Mouse (Mus musculus): ENCODE data around the gene Rhox10. TPM values are rescaled to one million over a fixed set of nuclear protein-coding genes. Genes with fewer than 3 reads are reported as not detected.
A peak's percentile ranks its signal among the peaks of the same experiment; 100 is the strongest.
"Not testable (repeated sequence)": the region's sequence is repeated elsewhere in the genome, so short reads cannot be mapped to it uniquely, and the experiment has no call there.

Rhox10 gene
- total RNA-seq (2021) = not detected

DNA sequence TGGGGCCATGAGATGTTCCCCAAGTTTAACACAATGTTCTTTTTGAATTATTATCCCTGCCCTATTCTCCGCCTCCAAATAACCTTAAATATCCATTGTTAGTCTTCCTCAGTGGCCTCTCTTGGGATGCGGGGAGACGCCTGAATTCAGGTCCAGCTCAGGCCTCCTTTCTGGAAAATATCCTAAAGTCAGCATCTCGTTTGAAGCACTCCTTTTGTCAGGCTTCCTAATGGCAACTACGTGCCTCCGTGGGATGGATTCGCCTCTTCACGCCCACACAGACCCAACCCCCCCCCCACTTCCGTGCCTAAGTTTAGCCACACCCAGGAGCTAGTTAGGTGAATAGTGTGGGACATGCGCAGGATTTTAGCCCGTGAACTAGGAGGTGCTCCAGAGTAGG lies at the start of gene Rhox10:
Rhox10 (plus strand) TSS at position 301 of the 400 bp plus-strand sequence.
- intact Hi-C loops (cut with DNase I) = no loop called here
- no peak for DNase-seq

DNA sequence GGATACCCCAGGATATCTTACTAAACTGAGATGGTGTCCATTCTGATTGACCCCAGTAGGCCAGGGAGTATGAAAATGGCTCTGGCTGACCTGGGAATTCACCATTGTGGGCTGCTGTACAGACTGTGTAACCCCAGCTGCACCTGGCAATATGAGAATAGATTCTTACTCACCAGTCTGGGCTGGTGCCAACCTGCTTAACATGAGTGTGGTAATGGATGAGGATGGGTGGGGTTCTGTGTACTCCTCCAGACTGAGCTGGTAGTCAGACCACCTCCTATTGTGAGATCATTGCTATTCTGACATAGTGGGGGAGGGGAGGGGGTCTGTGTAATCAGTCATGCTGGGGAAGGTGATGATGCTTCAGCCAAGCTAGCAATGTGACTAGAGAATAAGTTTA lies 47.7 kb upstream of the Rhox10 start, which contains the start of gene Btg1-ps1:
Btg1-ps1 (minus strand) TSS at position 219 of the 400 bp plus-strand sequence.
- not testable (repeated sequence) for DNase-seq

DNA sequence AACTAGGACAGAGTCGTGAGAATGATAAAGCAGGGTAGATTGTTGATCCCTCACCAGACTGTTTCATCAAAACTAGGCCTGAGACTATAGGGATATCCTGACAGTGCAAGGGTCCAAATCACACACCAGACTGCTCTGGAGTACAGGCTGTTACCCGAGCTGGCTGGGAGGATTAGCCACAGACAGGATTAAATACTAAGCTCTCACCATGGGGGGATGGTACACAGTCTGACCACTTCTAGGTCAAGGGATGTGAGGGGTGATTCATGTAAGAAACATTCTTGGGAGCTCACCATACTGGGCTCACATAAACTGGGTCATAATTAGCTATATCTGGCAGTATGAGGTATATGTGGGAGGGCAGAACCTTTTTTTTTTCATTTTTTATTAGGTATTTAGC lies 32.4 kb upstream of the Rhox10 start:
- intact Hi-C loops (cut with DNase I) = no loop called here
- no peak for DNase-seq

More for the DNA sequence above, 47.7 kb upstream of the Rhox10 start, which contains the start of gene Btg1-ps1:
- intact Hi-C loops (cut with DNase I) = not testable (repeated sequence)

DNA sequence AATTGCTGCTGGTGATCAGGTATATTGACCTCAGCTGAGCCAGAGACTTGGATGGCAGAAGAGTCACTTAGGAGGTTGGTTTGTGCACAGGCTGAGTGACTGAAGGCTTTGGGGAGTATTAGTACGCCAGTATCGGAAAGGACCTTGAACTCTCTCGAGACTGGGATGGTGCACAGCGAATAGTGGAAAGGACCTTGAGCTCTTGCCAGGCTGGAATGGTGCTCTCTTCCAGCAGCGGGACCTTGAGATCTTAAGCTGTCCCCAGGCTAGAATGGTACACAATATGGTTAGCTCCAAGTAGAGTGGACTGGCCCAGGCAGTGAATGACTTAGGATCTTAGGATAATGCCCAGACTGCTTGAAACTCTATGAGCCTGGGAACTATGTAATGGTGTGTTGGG lies 26.6 kb upstream of the Rhox10 start:
- no peak for DNase-seq
- intact Hi-C loops (cut with DNase I) = no loop called here

DNA sequence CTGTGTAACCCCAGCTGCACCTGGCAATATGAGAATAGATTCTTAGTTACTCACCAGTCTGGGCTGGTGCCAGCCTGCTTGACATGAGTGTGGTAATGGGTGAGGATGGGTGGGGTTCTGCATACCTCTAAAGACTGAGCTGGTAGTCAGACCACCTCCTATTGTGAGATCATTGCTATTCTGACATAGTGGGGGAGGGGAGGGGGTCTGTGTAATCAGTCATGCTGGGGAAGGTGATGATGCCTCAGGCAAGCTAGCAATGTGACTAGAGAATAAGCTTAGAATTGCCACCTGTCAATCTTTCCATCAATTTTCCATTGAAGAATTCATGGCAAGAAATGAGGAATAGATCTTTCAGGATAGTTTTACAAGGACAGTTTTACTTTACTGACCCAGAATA lies 23.3 kb upstream of the Rhox10 start, which contains the start of gene Btg1-ps2:
Btg1-ps2 (minus strand) TSS at position 101 of the 400 bp plus-strand sequence.
- intact Hi-C loops (cut with DNase I); DNase-seq: not testable (repeated sequence)

DNA sequence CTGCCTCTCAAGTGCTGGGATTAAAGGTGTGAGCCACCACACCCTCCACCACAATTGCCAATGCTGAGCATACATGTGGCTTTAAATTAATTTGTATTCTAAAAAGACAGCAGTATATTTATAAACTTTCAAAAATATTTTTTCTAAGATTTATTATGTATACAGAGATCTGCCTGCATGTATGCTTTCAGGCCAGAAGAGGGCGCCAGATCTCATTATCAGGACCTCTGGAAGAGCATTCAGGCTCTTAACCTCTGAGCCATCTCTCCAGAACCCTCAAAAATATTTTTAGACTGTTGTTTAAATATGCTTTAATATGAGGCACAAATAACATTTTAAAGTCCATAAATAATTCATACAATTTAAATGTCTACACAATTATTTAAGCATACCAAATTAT lies 4.7 kb upstream of the Rhox10 start:
- DNase-seq = no peak

DNA sequence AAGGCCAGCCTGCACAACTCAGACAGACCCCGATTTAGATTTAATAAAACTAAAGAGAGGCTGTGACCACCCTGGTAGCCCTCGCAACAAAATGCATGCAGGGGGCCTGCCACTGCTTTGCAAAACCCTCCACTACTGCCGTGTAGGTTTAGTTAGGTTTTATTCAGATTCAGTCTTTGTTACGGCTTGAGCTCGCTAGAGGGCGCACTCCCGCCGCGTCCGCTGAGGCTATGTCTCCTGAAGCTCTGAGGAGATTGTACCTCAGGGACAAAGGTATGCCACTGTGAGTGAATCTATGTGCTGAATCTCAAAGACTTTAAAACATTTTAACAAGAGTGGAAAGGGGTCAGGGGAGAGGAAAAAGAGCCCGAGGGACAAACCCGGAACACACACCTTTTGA lies 18.0 kb downstream of the Rhox10 start:
- intact Hi-C loops (cut with DNase I) = no loop called here
- DNase-seq = peak; percentile 5 to 44

More for the DNA sequence above, 4.7 kb upstream of the Rhox10 start:
- intact Hi-C loops (cut with DNase I) = no loop called here

DNA sequence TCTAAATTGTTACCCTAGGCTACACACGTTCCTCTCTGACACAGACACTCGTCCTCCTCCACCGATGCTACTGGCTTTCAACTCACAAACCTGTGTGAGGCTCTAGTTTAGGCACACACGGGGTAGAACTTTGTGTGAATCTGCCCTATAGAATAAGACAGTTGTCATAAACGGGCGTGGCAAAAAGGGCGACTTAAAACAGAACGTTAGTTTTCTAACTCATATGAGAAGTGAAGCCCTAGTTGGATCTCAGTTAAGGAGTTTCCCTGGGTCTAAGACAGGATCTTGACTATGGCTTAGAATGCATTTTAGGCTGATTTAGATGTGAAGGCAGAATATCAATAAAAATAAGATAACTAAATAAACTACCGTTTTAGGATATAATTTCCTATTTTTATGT lies 18.8 kb downstream of the Rhox10 start, which contains the start of gene Rhox11:
Rhox11 (minus strand) TSS at position 101 of the 400 bp plus-strand sequence.
- no peak for DNase-seq
- intact Hi-C loops (cut with DNase I) = no loop called here

DNA sequence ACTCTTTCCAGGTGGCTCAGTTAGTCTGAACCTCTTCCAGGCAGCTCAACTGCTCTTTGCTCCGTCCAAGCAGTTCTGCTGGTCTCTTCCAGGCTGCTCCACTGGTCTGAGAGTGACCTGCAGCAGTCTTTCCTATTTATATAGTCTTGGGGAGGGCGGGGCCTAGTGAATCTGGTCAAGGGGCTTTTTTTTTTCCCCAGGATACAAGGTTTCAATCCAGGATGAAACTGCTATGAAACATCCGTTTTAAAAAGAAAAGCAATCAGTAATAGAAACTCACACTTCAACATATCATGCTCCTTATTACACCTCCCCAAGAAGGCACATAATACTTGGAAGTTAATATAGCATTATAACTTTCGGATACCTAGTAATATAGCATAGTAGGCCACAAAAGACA lies 44.5 kb downstream of the Rhox10 start, which contains the start of gene Rhox12:
Rhox12 (minus strand) TSS at position 101 of the 400 bp plus-strand sequence.
- intact Hi-C loops (cut with DNase I) = no loop called here
- DNase-seq = no peak

DNA sequence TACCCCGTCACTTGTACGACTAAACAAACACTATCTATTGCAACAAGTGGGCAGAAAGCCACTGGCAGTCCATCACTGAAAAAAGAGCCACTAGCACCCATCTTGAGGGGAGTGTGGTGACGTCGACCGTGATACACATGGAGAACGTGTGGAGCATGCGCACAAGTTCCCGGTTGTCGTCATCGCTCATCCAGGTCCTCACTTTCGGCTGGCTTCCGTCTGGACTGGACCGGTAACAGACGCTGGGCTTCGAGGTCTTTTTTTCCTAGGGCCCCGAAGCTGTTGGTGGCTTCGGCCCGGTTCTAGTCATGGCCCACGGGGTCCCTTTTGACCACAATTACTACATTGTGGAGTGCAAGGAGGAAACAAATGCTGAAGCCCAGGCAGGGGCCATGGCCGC lies 54.7 kb downstream of the Rhox10 start, which contains the start of gene Rhox13:
Rhox13 (plus strand) TSS at position 238 of the 400 bp plus-strand sequence.
- DNase-seq = no peak
- intact Hi-C loops (cut with DNase I) = no loop called here

Other genes starting within 250 kb of the Rhox10 start
- gene Rhox6, start 239.6 kb upstream of the Rhox10 start, total RNA-seq (2021) = not detected
- gene Rhox7a, start 234.8 kb upstream of the Rhox10 start, total RNA-seq (2021) = not detected
- not detected for gene Rhox8, start 187.5 kb upstream of the Rhox10 start, total RNA-seq (2021)
- gene Rhox7b, start 169.2 kb upstream of the Rhox10 start, total RNA-seq (2021) = not detected
- gene Rhox9, start 164.7 kb upstream of the Rhox10 start, total RNA-seq (2021) = not detected
- not detected for gene Btg1-ps1, start 47.7 kb upstream of the Rhox10 start, total RNA-seq (2021)
- gene Btg1-ps2, start 23.4 kb upstream of the Rhox10 start, total RNA-seq (2021) = not detected
- not detected for gene Rhox11, start 18.7 kb downstream of the Rhox10 start, total RNA-seq (2021)
- gene Rhox12, start 44.4 kb downstream of the Rhox10 start, total RNA-seq (2021) = not detected
- gene Rhox13, start 54.7 kb downstream of the Rhox10 start, total RNA-seq (2021) = not detected
- 10 to 100 TPM; 10.1 to 12.8 TPM for gene Zbtb33, start 123.3 kb downstream of the Rhox10 start, total RNA-seq (2021)
- 1 to 10 TPM in 1 of 2 experiments, under 1 TPM in 1; 0.79 to 1.2 TPM for gene Tmem255a, start 186.0 kb downstream of the Rhox10 start, total RNA-seq (2021)
- not detected for gene Atp1b4, start 249.7 kb downstream of the Rhox10 start, total RNA-seq (2021)

All from heart, postnatal 36 days (tissue).